22 mouse cellular contexts compared by ENCODE assay signal in genomic region chr6:83254242-83254641, GRCm38 (mm10). TPM values are rescaled to one million over a fixed set of nuclear protein-coding genes. Genes with fewer than 3 reads are reported as not detected.
DNase-seq lines count a peak whose midpoint lies in the region; ATAC-seq and TF ChIP-seq lines count a peak whose summit lies in the region.
"Had no signal": no experiment of that assay in that cellular context is flagged by ENCODE, and none has a peak within 500 bp of the region (broad histone marks: within the 10 kb centered on the region; RNA-seq: fewer than 3 reads in every experiment).

No protein-coding gene starts in this region.

- H3K9me3 ChIP-seq in kidney, embryonic 16.5 days (ENCODE audit: low read length), result no peaks in the 10 kb centered on the region
- no peaks in the 10 kb centered on the region for H3K9me3 ChIP-seq in midbrain, embryonic 16.5 days (replicated peaks; ENCODE audit: control insufficient read depth, low read length, poor library complexity, severe bottlenecking)
- H3K9me3 ChIP-seq in midbrain, embryonic 10.5 days (replicated peaks), result no peaks in the 10 kb centered on the region
- H3K9me3 ChIP-seq: embryonic facial prominence, embryonic 13.5 days; embryonic facial prominence, embryonic 15.5 days; forebrain, embryonic 10.5 days; forebrain, embryonic 12.5 days had no signal

- H3K27ac ChIP-seq in kidney, adult 2 months (ENCODE audit: insufficient read depth, low read depth, low read length), result no peak overlapping the region; the same call in 1 of the 2 replicates
- 0 out of 2 replicates have a peak overlapping the region, but pooled peaks have one; percentile 37 for H3K27ac ChIP-seq in kidney, embryonic 16.5 days (ENCODE audit: low read length)
- no peak overlapping the region for H3K27ac ChIP-seq in midbrain, embryonic 16.5 days (ENCODE audit: low read length)
- H3K27ac ChIP-seq in midbrain, embryonic 10.5 days (replicated peaks), result no peak overlapping the region
- H3K27ac ChIP-seq: embryonic facial prominence, embryonic 13.5 days; embryonic facial prominence, embryonic 15.5 days; forebrain, embryonic 10.5 days; forebrain, embryonic 12.5 days had no signal

- H3K27me3 ChIP-seq in kidney, adult 2 months (replicated peaks; ENCODE audit: control insufficient read depth, insufficient read depth, low read length), result no peaks in the 10 kb centered on the region
- H3K27me3 ChIP-seq in kidney, embryonic 16.5 days (ENCODE audit: insufficient read depth, low read length), result no peaks in the 10 kb centered on the region
- no peaks in the 10 kb centered on the region for H3K27me3 ChIP-seq in midbrain, embryonic 16.5 days (ENCODE audit: control insufficient read depth, insufficient read depth, low read depth, low read length)
- peaks cover 5% of the 10 kb centered on the region; the same call in 1 of the 2 replicates for H3K27me3 ChIP-seq in midbrain, embryonic 10.5 days (ENCODE audit: low read depth, poor library complexity, severe bottlenecking)
- H3K27me3 ChIP-seq: embryonic facial prominence, embryonic 13.5 days; embryonic facial prominence, embryonic 15.5 days had no signal

- H3K4me3 ChIP-seq in kidney, adult 2 months (ENCODE audit: insufficient read depth, low read depth, low read length), result no peak overlapping the region
- no peak overlapping the region for H3K4me3 ChIP-seq in kidney, embryonic 16.5 days (ENCODE audit: low read length)
- H3K4me3 ChIP-seq in midbrain, embryonic 16.5 days (ENCODE audit: low read depth, low read length), result no peak overlapping the region
- H3K4me3 ChIP-seq in midbrain, embryonic 10.5 days, result no peak overlapping the region
- H3K4me3 ChIP-seq: embryonic facial prominence, embryonic 13.5 days; embryonic facial prominence, embryonic 15.5 days; forebrain, embryonic 10.5 days; forebrain, embryonic 12.5 days had no signal

- no peaks in the 10 kb centered on the region for H3K36me3 ChIP-seq in kidney, adult 2 months (ENCODE audit: control insufficient read depth, insufficient read depth, low read length)
- H3K36me3 ChIP-seq in kidney, embryonic 16.5 days (ENCODE audit: insufficient read depth, low read length), result no peaks in the 10 kb centered on the region
- no peaks in the 10 kb centered on the region for H3K36me3 ChIP-seq in midbrain, embryonic 16.5 days (ENCODE audit: control insufficient read depth, insufficient read depth, low read length)
- H3K36me3 ChIP-seq in midbrain, embryonic 10.5 days, result no peaks in the 10 kb centered on the region
- H3K36me3 ChIP-seq: embryonic facial prominence, embryonic 13.5 days; embryonic facial prominence, embryonic 15.5 days; forebrain, embryonic 10.5 days; forebrain, embryonic 12.5 days had no signal

- ATAC-seq in kidney, embryonic 16.5 days (ENCODE audit: low FRiP score, low TSS enrichment), result peak; percentile 63; the same call in 1 of the 2 replicates
- no peak for ATAC-seq in midbrain, embryonic 16.5 days
- ATAC-seq: forebrain, embryonic 14.5 days; forebrain, embryonic 16.5 days had no signal

- no peak for TF ChIP-seq CTCF in kidney, adult 2 months (conservative IDR thresholded peaks at IDR 0.05; ENCODE audit: insufficient read depth, insufficient read length, low read depth, low read length)

- no peak for TF ChIP-seq POLR2A in kidney, adult 2 months (IDR thresholded peaks at IDR 0.05; ENCODE audit: low read depth, low read length)

- H3K9ac ChIP-seq in kidney, embryonic 16.5 days (replicated peaks; ENCODE audit: low read length), result no peak overlapping the region
- 0 out of 2 replicates have a peak overlapping the region, but pooled peaks have one; percentile 4 for H3K9ac ChIP-seq in midbrain, embryonic 16.5 days (ENCODE audit: low read depth, low read length)
- H3K9ac ChIP-seq: embryonic facial prominence, embryonic 13.5 days; embryonic facial prominence, embryonic 15.5 days; forebrain, embryonic 12.5 days had no signal

- H3K4me1 ChIP-seq in kidney, adult 2 months (ENCODE audit: control insufficient read depth, insufficient read depth, low read length), result no peaks in the 10 kb centered on the region
- no peaks in the 10 kb centered on the region for H3K4me1 ChIP-seq in kidney, embryonic 16.5 days (ENCODE audit: insufficient read depth, low read length)
- H3K4me1 ChIP-seq in midbrain, embryonic 16.5 days (ENCODE audit: control insufficient read depth, insufficient read depth, low read length), result no peaks in the 10 kb centered on the region
- H3K4me1 ChIP-seq in midbrain, embryonic 10.5 days, result peaks cover 6% of the 10 kb centered on the region
- H3K4me1 ChIP-seq: embryonic facial prominence, embryonic 13.5 days; embryonic facial prominence, embryonic 15.5 days; forebrain, embryonic 12.5 days had no signal

- no peak overlapping the region for H3K4me2 ChIP-seq in kidney, embryonic 16.5 days (replicated peaks; ENCODE audit: low read depth, low read length)
- H3K4me2 ChIP-seq in midbrain, embryonic 16.5 days (ENCODE audit: low read length), result no peak overlapping the region
- H3K4me2 ChIP-seq: embryonic facial prominence, embryonic 13.5 days; embryonic facial prominence, embryonic 15.5 days; forebrain, embryonic 12.5 days had no signal

- 38% methylated on average over 7 of the region's 7 CpGs for WGBS in kidney, adult 2 months
- 34% methylated on average over 7 of the region's 7 CpGs for WGBS in kidney, embryonic 16.5 days
- WGBS in midbrain, embryonic 16.5 days, result 54% methylated on average over 7 of the region's 7 CpGs
- 62% methylated on average over 7 of the region's 7 CpGs for WGBS in midbrain, embryonic 10.5 days

- peak; percentile 24 for DNase-seq in kidney, adult 2 months
- no peak for DNase-seq in kidney, postnatal 25 days
- DNase-seq in kidney, adult 8-10 months, result no peak
- no peak for DNase-seq in midbrain, embryonic 10.5 days (ENCODE audit: low spot score)
- DNase-seq: adrenal gland, adult 2 months; adrenal gland, postnatal 10 days; adrenal gland, postnatal 25 days; cerebellum, adult 11 months; cerebellum, adult 18-20 months; cerebellum, adult 8-10 months; cerebellum, adult 9-11 months; cerebellum, postnatal 14 days; cerebellum, postnatal 36 days; embryo, embryonic 11 days had no signal

RNA-seq across cellular contexts. Expression of gene Slc4a5, which starts 34.6 kb away (rescaled TPM):
- polyA plus RNA-seq in kidney, adult 2 months (2012; rRNA removed), result 3.3 TPM in 2 replicates
- polyA plus RNA-seq in kidney, embryonic 16.5 days (2015; fragmentation: Nextera tagmentation; extraction: Ambion mirVana), result 0.72 and 0.91 TPM in 2 replicates
- 0.40 and 0.49 TPM in 2 replicates for polyA plus RNA-seq in midbrain, embryonic 16.5 days (2015; fragmentation: Nextera tagmentation; extraction: Ambion mirVana)
- polyA plus RNA-seq in midbrain, embryonic 10.5 days (2016; fragmentation: Nextera tagmentation; extraction: Ambion mirVana), result 0.67 and 0.79 TPM in 2 replicates
